Mouse (Mus musculus) heart, postnatal 0 days (tissue): Measurements from ENCODE around the gene Gstm5. TPM values are rescaled to one million over a fixed set of nuclear protein-coding genes. Genes with fewer than 3 reads are reported as not detected.

Source experiments
- ATAC-seq: fragments of 200-750 bp; cut with Nextera tagmentation; 2 replicates; pipeline ENCODE4 v1.8.0; 2017; ENCODE audit warnings: low read depth, moderate number of reproducible peaks, moderate library complexity; ENCODE audit not compliant: insufficient read depth
- DNase-seq: peaks from one replicate; pipeline ENCODE4 v3.0.0-alpha.2; 2016; ENCODE audit warnings: low spot score
- H3K27ac ChIP-seq: fragments of 300-500 bp; sonication (generic); 2 replicates; pipeline ENCODE4 v1.5.1; 2014; ENCODE audit warnings: low read depth, mild to moderate bottlenecking
- H3K27me3 ChIP-seq: fragments of 300-500 bp; sonication (generic); 2 replicates; pipeline ENCODE4 v1.6.1; 2014; ENCODE audit warnings: low read length, mixed read lengths; ENCODE audit not compliant: control insufficient read depth, insufficient read depth
- H3K36me3 ChIP-seq: fragments of 300-500 bp; sonication (generic); replicated peaks from 2 replicates; pipeline ENCODE4 v1.6.1; 2014; ENCODE audit warnings: low read length, mixed read lengths; ENCODE audit not compliant: control insufficient read depth, insufficient read depth
- H3K4me1 ChIP-seq: fragments of 300-500 bp; sonication (generic); 2 replicates; pipeline ENCODE4 v1.6.1; 2014; ENCODE audit warnings: antibody characterized with exemption; ENCODE audit not compliant: control insufficient read depth, insufficient read depth
- H3K4me2 ChIP-seq: fragments of 300-500 bp; sonication (generic); 2 replicates; pipeline ENCODE4 v1.6.1; 2014; ENCODE audit warnings: low read depth, mild to moderate bottlenecking, low read length, moderate library complexity
- H3K4me3 ChIP-seq: fragments of 300-500 bp; sonication (generic); 2 replicates; pipeline ENCODE4 v1.5.1; 2014; ENCODE audit warnings: low read depth, low read length
- H3K9ac ChIP-seq: fragments of 300-500 bp; sonication (generic); replicated peaks from 2 replicates; pipeline ENCODE4 v1.6.1; 2014; ENCODE audit warnings: low read depth, low read length, mixed read lengths
- H3K9me3 ChIP-seq: fragments of 300-500 bp; sonication (generic); replicated peaks from 2 replicates; pipeline ENCODE4 v1.6.1; 2016; ENCODE audit warnings: low read length; ENCODE audit not compliant: control insufficient read depth
- CTCF ChIP-seq: IDR thresholded peaks from 2 replicates; pipeline ENCODE4 v1.5.1; 2016; ENCODE audit warnings: antibody characterized with exemption, control low read depth, low read depth
- EP300 ChIP-seq: IDR thresholded peaks from 2 replicates; pipeline ENCODE4 v1.6.1; 2016; ENCODE audit warnings: antibody characterized with exemption, low read depth
- WGBS: fragments of 180-500 bp; shearing (Covaris S2); extraction: QIAGEN DNeasy Blood & Tissue Kit; methylation state at CpG from one replicate; pipeline ENCODE4 v1.1.7; 2014; 5-methylcytosine and 5-hydroxymethylcytosine counted together
- polyA plus RNA-seq: library from polyadenylated mRNA; unstranded; fragments of >200 nt; fragmentation: Nextera tagmentation; extraction: Ambion mirVana; gene quantifications from 2 replicates; pipeline ENCODE4 v1.2.1, GENCODE M21; 2015
- total RNA-seq: library from RNA; depleted of rRNA; stranded (reverse); fragments of >200 nt; gene quantifications from 2 replicates; pipeline ENCODE4 v1.2.3, GENCODE M21; 2014; ENCODE audit warnings: low replicate concordance; rRNA removed

Gene Gstm5
- total and polyA plus RNA-seq, 2 experiments from 2014 or later, result 98.4 to 138 TPM

DNA sequence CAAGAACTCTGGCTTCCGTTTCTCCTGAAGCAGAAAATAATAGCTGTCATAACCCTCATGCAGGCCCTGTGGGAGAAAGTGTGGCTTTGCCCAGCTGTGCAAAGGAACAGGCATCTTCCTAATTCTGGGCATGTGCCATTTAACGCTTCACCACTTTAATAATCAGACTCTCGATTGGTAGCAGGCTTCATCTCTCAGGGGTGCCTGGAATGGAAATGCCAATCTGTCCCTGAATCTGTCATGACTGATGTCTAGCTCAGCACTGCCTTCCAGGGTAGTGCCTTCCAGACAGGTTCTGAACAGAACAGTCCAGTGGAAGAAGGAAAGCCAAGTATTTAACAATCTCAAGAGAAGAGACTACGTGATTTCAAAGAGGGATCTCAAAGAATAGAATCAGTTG lies 45.6 kb downstream of the Gstm5 start:
- DNase-seq (no peak), ATAC-seq (no peak)
- H3K4me1 ChIP-seq, result peaks cover 15% of the 10 kb centered on the region
- H3K27ac ChIP-seq, result no peak overlapping the region
- 69% methylated on average over 4 of the region's 4 CpGs for whole genome bisulfite sequencing
- H3K4me3 ChIP-seq, result no peak overlapping the region
- H3K4me2 ChIP-seq, result no peak overlapping the region
- no peaks in the 10 kb centered on the region for H3K9me3 ChIP-seq
- no peak for TF ChIP-seq EP300
- no peak for TF ChIP-seq CTCF
- no peaks in the 10 kb centered on the region for H3K27me3 ChIP-seq
- H3K36me3 ChIP-seq, result no peaks in the 10 kb centered on the region
- H3K9ac ChIP-seq, result no peak overlapping the region

DNA sequence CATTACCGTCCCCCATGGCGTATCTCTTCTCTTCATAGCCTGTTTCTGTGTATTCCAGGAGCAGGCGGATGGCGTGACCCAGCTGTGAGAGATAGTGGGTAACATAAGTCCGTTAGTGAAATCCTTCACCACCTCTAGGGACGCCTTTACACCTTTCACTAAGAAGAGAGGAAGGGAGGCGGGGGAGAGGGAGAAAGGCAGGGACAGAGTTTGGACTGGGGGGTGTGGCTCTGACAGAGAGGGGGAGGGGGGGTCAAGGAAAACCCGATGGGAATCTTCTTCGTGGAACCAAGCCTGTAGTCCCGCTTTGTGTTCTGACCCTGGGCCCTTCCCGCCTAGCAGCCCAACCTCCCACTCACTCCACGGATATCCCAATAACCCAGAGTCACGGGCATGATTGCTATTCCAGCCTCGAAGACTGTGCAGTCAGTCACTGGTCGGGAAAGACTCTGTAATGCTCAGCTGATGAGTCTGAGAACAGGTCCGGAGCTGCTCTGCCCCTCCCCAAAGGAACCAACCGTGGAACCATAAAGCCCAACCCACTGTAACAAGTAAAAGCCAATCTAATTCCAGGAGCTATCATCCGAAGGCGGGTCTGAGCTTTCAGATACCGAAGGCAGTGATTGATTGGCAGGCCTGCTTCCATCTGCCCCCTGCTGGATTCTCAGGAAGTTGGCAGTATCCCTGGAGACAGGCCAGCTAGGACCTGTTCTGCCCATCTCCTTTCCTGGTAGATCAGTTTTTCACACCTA lies 47.8 kb downstream of the Gstm5 start, which contains the start of gene Gstm6:
Gene Gstm6, minus strand, starts transcription at position 511 of the 752 bp plus-strand sequence.
- Histone ChIP-seq H3K27ac (no peak within 1 kb of the TSS), H3K4me3 (peak within 1 kb of the TSS; percentile 20), H3K36me3 (no peaks in the 10 kb centered on the region), H3K9ac (no peak within 1 kb of the TSS), H3K9me3 (no peaks in the 10 kb centered on the region), H3K27me3 (no peaks in the 10 kb centered on the region), H3K4me1 (peaks cover 14% of the 10 kb centered on the region; the same call in 1 of the 2 replicates), H3K4me2 (peak within 1 kb of the TSS; percentile 48)
- DNase-seq, result peak; percentile 71
- WGBS, result 14% methylated on average over 20 of the region's 20 CpGs
- ATAC-seq, result peak; percentile 62
- TF ChIP-seq CTCF (peak; percentile 58), EP300 (no peak)

DNA sequence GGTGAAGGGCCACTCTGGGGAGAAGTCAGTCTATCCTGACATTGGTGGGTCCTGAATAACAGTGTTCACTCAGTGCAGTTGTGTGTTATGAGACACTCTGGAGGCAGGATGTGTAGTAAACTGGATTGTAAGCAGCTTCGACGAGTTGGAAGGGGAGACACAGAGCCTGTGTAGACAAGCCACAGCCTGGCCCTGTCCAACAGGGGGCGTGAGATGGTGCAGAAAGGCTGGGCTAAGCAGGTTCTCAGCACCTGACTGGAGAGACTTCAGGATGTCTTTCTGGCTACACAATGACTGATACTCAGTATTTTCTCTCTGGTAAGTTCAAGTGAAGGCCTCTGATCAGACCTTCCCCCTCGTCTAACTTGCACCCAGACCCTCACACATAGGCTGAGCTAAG lies 50.1 kb downstream of the Gstm5 start:
- 56% methylated on average over 4 of the region's 4 CpGs for WGBS
- ATAC-seq (no peak), DNase-seq (no peak)
- H3K27me3 ChIP-seq, result no peaks in the 10 kb centered on the region
- no peaks in the 10 kb centered on the region for H3K9me3 ChIP-seq
- H3K36me3 ChIP-seq, result no peaks in the 10 kb centered on the region
- no peak overlapping the region for H3K9ac ChIP-seq
- H3K4me2 ChIP-seq, result no peak overlapping the region
- no peak overlapping the region for H3K27ac ChIP-seq
- H3K4me1 ChIP-seq, result peaks cover 10% of the 10 kb centered on the region; the same call in 1 of the 2 replicates
- no peak overlapping the region for H3K4me3 ChIP-seq
- TF ChIP-seq EP300 (no peak), CTCF (no peak)

Other genes with a start within 250 kb of the Gstm5 start
- gene Ahcyl1, start 199.3 kb upstream of the Gstm5 start, total RNA-seq, result 19.2 and 32.0 TPM in 2 replicates
- gene Ahcyl1, start 199.3 kb upstream of the Gstm5 start, polyA plus RNA-seq, result 39.4 and 43.3 TPM in 2 replicates
- 18.2 and 23.6 TPM in 2 replicates for gene Csf1, start 135.4 kb upstream of the Gstm5 start, total RNA-seq
- gene Csf1, start 135.4 kb upstream of the Gstm5 start, polyA plus RNA-seq, result 7.7 and 8.1 TPM in 2 replicates
- not detected in 2 replicates for gene Eps8l3, start 18.6 kb upstream of the Gstm5 start, total RNA-seq
- not detected in 2 replicates for gene Eps8l3, start 18.6 kb upstream of the Gstm5 start, polyA plus RNA-seq
- gene Gstm7, start 36.0 kb downstream of the Gstm5 start, total RNA-seq, result 51.2 and 62.3 TPM in 2 replicates
- 33.3 and 35.0 TPM in 2 replicates for gene Gstm7, start 36.0 kb downstream of the Gstm5 start, polyA plus RNA-seq
- 17.9 and 20.3 TPM in 2 replicates for gene Gstm6, start 47.9 kb downstream of the Gstm5 start, total RNA-seq
- 11.5 and 12.9 TPM in 2 replicates for gene Gstm6, start 47.9 kb downstream of the Gstm5 start, polyA plus RNA-seq
- not detected in 2 replicates for gene Gstm3, start 73.5 kb downstream of the Gstm5 start, total RNA-seq
- not detected in 2 replicates for gene Gstm3, start 73.5 kb downstream of the Gstm5 start, polyA plus RNA-seq
- gene Gstm2, start 90.6 kb downstream of the Gstm5 start, total RNA-seq, result 69.6 and 95.4 TPM in 2 replicates
- 94.2 and 97.9 TPM in 2 replicates for gene Gstm2, start 90.6 kb downstream of the Gstm5 start, polyA plus RNA-seq
- 99.4 and 111 TPM in 2 replicates for gene Gstm1, start 122.2 kb downstream of the Gstm5 start, total RNA-seq
- 132 and 136 TPM in 2 replicates for gene Gstm1, start 122.2 kb downstream of the Gstm5 start, polyA plus RNA-seq
- 3.6 and 10.9 TPM in 2 replicates for gene Gstm4, start 149.1 kb downstream of the Gstm5 start, total RNA-seq
- 17.6 and 17.9 TPM in 2 replicates for gene Gstm4, start 149.1 kb downstream of the Gstm5 start, polyA plus RNA-seq
- 17.3 and 77.9 TPM in 2 replicates for gene Ampd2, start 190.8 kb downstream of the Gstm5 start, total RNA-seq
- 12.7 and 12.8 TPM in 2 replicates for gene Ampd2, start 190.8 kb downstream of the Gstm5 start, polyA plus RNA-seq
- gene Gnat2, start 197.0 kb downstream of the Gstm5 start, total RNA-seq, result 0.19 TPM in 1 of 2 replicates, not detected in the other
- 0.45 and 1.1 TPM in 2 replicates for gene Gnat2, start 197.0 kb downstream of the Gstm5 start, polyA plus RNA-seq